In genomic region chr10:44526751-44527591, GRCm38 (mm10) we compare ENCODE assay signal across 8 mouse cellular contexts. TPM values are rescaled to one million over a fixed set of nuclear protein-coding genes. Genes with fewer than 3 reads are reported as not detected.
DNase-seq lines count a peak whose midpoint lies in the region; ATAC-seq and TF ChIP-seq lines count a peak whose summit lies in the region.

No protein-coding gene starts in this region.

- peaks cover 25% of the 10 kb centered on the region for H3K4me1 ChIP-seq in embryonic facial prominence, embryonic 13.5 days
- peaks cover 19% of the 10 kb centered on the region for H3K4me1 ChIP-seq in hindbrain, embryonic 12.5 days
- H3K4me1 ChIP-seq in limb, embryonic 14.5 days (ENCODE audit: control insufficient read depth, insufficient read depth, low read length), result peaks cover 12% of the 10 kb centered on the region
- H3K4me1 ChIP-seq in midbrain, embryonic 11.5 days (ENCODE audit: control insufficient read depth, insufficient read depth, low read length), result peaks cover 10% of the 10 kb centered on the region
- H3K4me1 ChIP-seq in stomach, embryonic 16.5 days (ENCODE audit: control insufficient read depth, insufficient read depth, low read length), result peaks cover 10% of the 10 kb centered on the region; the same call in 1 of the 2 replicates

- peaks cover 46% of the 10 kb centered on the region for H3K27me3 ChIP-seq in embryonic facial prominence, embryonic 13.5 days
- H3K27me3 ChIP-seq in hindbrain, embryonic 12.5 days, result peaks cover 54% of the 10 kb centered on the region
- H3K27me3 ChIP-seq in limb, embryonic 14.5 days (ENCODE audit: control insufficient read depth, insufficient read depth, low read length), result peaks cover 21% of the 10 kb centered on the region; the same call in 1 of the 2 replicates
- peaks cover 51% of the 10 kb centered on the region for H3K27me3 ChIP-seq in midbrain, embryonic 11.5 days (ENCODE audit: control insufficient read depth, insufficient read depth, low read length)
- peaks cover 21% of the 10 kb centered on the region for H3K27me3 ChIP-seq in stomach, embryonic 16.5 days (ENCODE audit: control insufficient read depth, insufficient read depth, low read length)

- H3K9ac ChIP-seq in embryonic facial prominence, embryonic 13.5 days, result peak overlapping the region; percentile 59; the same call in 1 of the 2 replicates
- no peak overlapping the region for H3K9ac ChIP-seq in hindbrain, embryonic 12.5 days
- no peak overlapping the region for H3K9ac ChIP-seq in limb, embryonic 14.5 days (ENCODE audit: low read depth, low read length, severe bottlenecking)
- no peak overlapping the region for H3K9ac ChIP-seq in midbrain, embryonic 11.5 days (ENCODE audit: low read length)
- H3K9ac ChIP-seq in stomach, embryonic 16.5 days (ENCODE audit: low read length), result peak overlapping the region; percentile 56

- ATAC-seq in embryonic facial prominence, embryonic 13.5 days (ENCODE audit: insufficient number of reproducible peaks, insufficient read depth, low FRiP score, low TSS enrichment, low read depth), result no peak; the same call in 1 of the 2 replicates
- no peak for ATAC-seq in hindbrain, embryonic 12.5 days (ENCODE audit: low FRiP score)
- ATAC-seq in limb, embryonic 14.5 days (ENCODE audit: low FRiP score, low read depth), result no peak
- ATAC-seq in midbrain, embryonic 11.5 days (ENCODE audit: low FRiP score), result no peak
- ATAC-seq in stomach, embryonic 16.5 days (ENCODE audit: insufficient read depth, low FRiP score), result no peak

- peak overlapping the region; percentile 41 for H3K4me3 ChIP-seq in embryonic facial prominence, embryonic 13.5 days
- H3K4me3 ChIP-seq in hindbrain, embryonic 12.5 days, result peak overlapping the region; percentile 18
- H3K4me3 ChIP-seq in limb, embryonic 14.5 days (replicated peaks; ENCODE audit: low read length), result peak overlapping the region; percentile 30
- peak overlapping the region; percentile 19 for H3K4me3 ChIP-seq in midbrain, embryonic 11.5 days (ENCODE audit: low read depth, low read length)
- H3K4me3 ChIP-seq in stomach, embryonic 16.5 days (replicated peaks; ENCODE audit: low read length), result peak overlapping the region; percentile 39

- 2% methylated on average over 31 of the region's 31 CpGs for WGBS in embryonic facial prominence, embryonic 13.5 days
- WGBS in hindbrain, embryonic 12.5 days, result under 1% methylated on average over 31 of the region's 31 CpGs
- 3% methylated on average over 29 of the region's 31 CpGs for WGBS in limb, embryonic 14.5 days
- WGBS in midbrain, embryonic 11.5 days, result 1% methylated on average over 31 of the region's 31 CpGs
- 4% methylated on average over 31 of the region's 31 CpGs for WGBS in stomach, embryonic 16.5 days

- no peaks in the 10 kb centered on the region for H3K9me3 ChIP-seq in embryonic facial prominence, embryonic 13.5 days
- no peaks in the 10 kb centered on the region for H3K9me3 ChIP-seq in hindbrain, embryonic 12.5 days (replicated peaks)
- H3K9me3 ChIP-seq in limb, embryonic 14.5 days (ENCODE audit: control insufficient read depth, low read length), result no peaks in the 10 kb centered on the region
- no peaks in the 10 kb centered on the region for H3K9me3 ChIP-seq in midbrain, embryonic 11.5 days (ENCODE audit: control insufficient read depth, low read length)
- H3K9me3 ChIP-seq in stomach, embryonic 16.5 days (replicated peaks; ENCODE audit: control insufficient read depth, low read length), result no peaks in the 10 kb centered on the region

- TF ChIP-seq POLR2A in limb, embryonic 14.5 days (IDR thresholded peaks at IDR 0.05; ENCODE audit: borderline replicate concordance, extremely low read depth, insufficient read depth, insufficient read length), result no peak

- H3K27ac ChIP-seq in embryonic facial prominence, embryonic 13.5 days, result no peak overlapping the region
- H3K27ac ChIP-seq in hindbrain, embryonic 12.5 days, result no peak overlapping the region
- no peak overlapping the region for H3K27ac ChIP-seq in limb, embryonic 14.5 days (replicated peaks; ENCODE audit: low read depth, low read length)
- no peak overlapping the region for H3K27ac ChIP-seq in midbrain, embryonic 11.5 days (ENCODE audit: low read depth, low read length)
- no peak overlapping the region; the same call in 1 of the 2 replicates for H3K27ac ChIP-seq in stomach, embryonic 16.5 days (ENCODE audit: low read length)

- H3K36me3 ChIP-seq in embryonic facial prominence, embryonic 13.5 days, result no peaks in the 10 kb centered on the region
- no peaks in the 10 kb centered on the region for H3K36me3 ChIP-seq in hindbrain, embryonic 12.5 days
- H3K36me3 ChIP-seq in limb, embryonic 14.5 days (ENCODE audit: control insufficient read depth, insufficient read depth, low read length), result no peaks in the 10 kb centered on the region
- H3K36me3 ChIP-seq in midbrain, embryonic 11.5 days (ENCODE audit: control insufficient read depth, insufficient read depth, low read length), result no peaks in the 10 kb centered on the region
- H3K36me3 ChIP-seq in stomach, embryonic 16.5 days (ENCODE audit: control insufficient read depth, insufficient read depth, low read length), result no peaks in the 10 kb centered on the region

- peak overlapping the region; percentile 87 for H3K4me2 ChIP-seq in embryonic facial prominence, embryonic 13.5 days
- H3K4me2 ChIP-seq in hindbrain, embryonic 12.5 days (replicated peaks), result peak overlapping the region; percentile 45
- peak overlapping the region; percentile 61 for H3K4me2 ChIP-seq in limb, embryonic 14.5 days (replicated peaks; ENCODE audit: low read depth, low read length, severe bottlenecking)
- peak overlapping the region; percentile 42 for H3K4me2 ChIP-seq in midbrain, embryonic 11.5 days
- peak overlapping the region; percentile 57 for H3K4me2 ChIP-seq in stomach, embryonic 16.5 days (ENCODE audit: low read depth, low read length)

- peak; percentile 50 to 57 for DNase-seq in cerebellum, postnatal 10 days
- DNase-seq in cerebellum, adult 11-12 months, result no peak
- DNase-seq in CD4-positive helper T cell, adult 2 months (ENCODE audit: low read depth, low spot score), result peak; percentile 28
- DNase-seq in limb, embryonic 14.5 days (ENCODE audit: low spot score), result no peak
- peak; percentile 97 for DNase-seq in midbrain, embryonic 11.5 days (ENCODE audit: low spot score, missing footprints)

RNA-seq across cellular contexts. Expression of gene Prdm1, which starts 1.3 kb away (rescaled TPM):
- polyA plus RNA-seq in embryonic facial prominence, embryonic 13.5 days (2015; fragmentation: Nextera tagmentation; extraction: Ambion mirVana), result 6.7 and 7.0 TPM in 2 replicates
- 0.87 and 0.95 TPM in 2 replicates for polyA plus RNA-seq in hindbrain, embryonic 12.5 days (2016; fragmentation: Nextera tagmentation; extraction: Ambion mirVana)
- polyA plus RNA-seq in limb, embryonic 14.5 days (2012; rRNA removed), result 4.8 and 6.2 TPM in 2 replicates
- 5.7 and 6.1 TPM in 2 replicates for polyA plus RNA-seq in limb, embryonic 14.5 days (2014; fragmentation: Nextera tagmentation; extraction: Ambion mirVana)
- 0.83 and 1.1 TPM in 2 replicates for polyA plus RNA-seq in midbrain, embryonic 11.5 days (2014; fragmentation: Nextera tagmentation; extraction: Ambion mirVana)
- polyA plus RNA-seq in stomach, embryonic 16.5 days (2015; fragmentation: Nextera tagmentation; extraction: Ambion mirVana), result 6.8 and 7.2 TPM in 2 replicates

Comparison
In these comparisons a context has a peak if more than half of its experiments do, and no peak if none do; other contexts are left out.
1. DNase-seq: peak in cerebellum, postnatal 10 days (2 of 2), CD4-positive helper T cell, adult 2 months (single experiment) and midbrain, embryonic 11.5 days (single experiment); none in cerebellum, adult 11-12 months (single experiment) and limb, embryonic 14.5 days (single experiment).
2. H3K9ac ChIP-seq: peak in embryonic facial prominence, embryonic 13.5 days (single experiment) and stomach, embryonic 16.5 days (single experiment); none in hindbrain, embryonic 12.5 days (single experiment), limb, embryonic 14.5 days (single experiment) and midbrain, embryonic 11.5 days (single experiment).
3. Peak in every context shown above with its lines, with median percentiles within 50 percentile points of each other: H3K4me2 ChIP-seq and H3K4me3 ChIP-seq.